In the genomic region with DNA sequence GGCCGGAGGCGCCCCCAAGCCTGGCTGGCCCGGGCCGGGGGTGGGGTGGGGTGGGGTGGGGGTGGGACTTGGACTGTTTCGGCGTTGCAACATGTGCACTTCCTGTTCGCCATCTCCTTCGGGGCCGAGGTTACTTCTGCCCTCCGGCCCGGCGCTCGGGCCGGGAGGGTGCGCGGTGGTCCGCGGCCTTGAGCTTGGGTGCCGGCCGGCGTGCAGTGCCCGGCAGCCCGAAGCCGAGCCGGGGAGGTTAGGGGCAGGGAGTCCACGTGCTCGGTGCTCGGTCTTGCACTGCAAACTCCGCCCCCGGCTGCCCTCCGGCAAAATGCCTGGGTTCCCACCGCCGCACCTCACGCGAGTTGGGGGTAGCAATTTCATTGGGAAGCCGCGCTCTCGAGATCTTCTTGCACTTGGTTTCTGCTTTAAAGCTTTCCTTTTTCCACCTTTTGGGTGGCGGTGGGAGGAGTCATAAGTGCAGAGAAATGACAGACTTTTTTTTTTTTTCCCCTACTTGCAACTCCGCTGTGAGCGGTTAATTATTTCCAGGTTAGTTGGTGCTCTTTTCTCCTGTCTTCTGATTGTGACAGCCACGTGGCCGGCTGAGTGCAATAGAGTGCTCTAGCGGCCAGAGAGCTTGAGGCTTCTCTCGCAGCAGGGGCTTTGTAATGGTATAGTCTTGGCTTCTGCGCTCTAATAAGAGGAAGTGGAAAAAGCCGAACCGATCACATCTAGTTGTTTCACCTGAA, we compare ENCODE assay signal across 8 mouse cellular contexts. TPM values are rescaled to one million over a fixed set of nuclear protein-coding genes. Genes with fewer than 3 reads are reported as not detected.
DNase-seq lines count a peak whose midpoint lies in the region; ATAC-seq and TF ChIP-seq lines count a peak whose summit lies in the region.

No protein-coding gene starts in this region.

- WGBS in forebrain, embryonic 14.5 days, result under 1% methylated on average over 44 of the region's 48 CpGs
- under 1% methylated on average over 41 of the region's 48 CpGs for WGBS in lung, embryonic 14.5 days

- peak; percentile 87 for DNase-seq in ES-CJ7 (ENCODE audit: low read depth, low spot score)
- peak; percentile 82 for DNase-seq in forebrain, embryonic 14.5 days (ENCODE audit: low spot score)
- DNase-seq in heart, postnatal 25 days (ENCODE audit: low spot score), result peak; percentile 27
- peak; percentile 28 to 53 for DNase-seq in layer of hippocampus, adult 18-20 months (ENCODE audit: low spot score in 2 of 2)
- DNase-seq in lung, embryonic 14.5 days, result peak; percentile 81
- peak; percentile 39 for DNase-seq in ovary, postnatal 10 days (ENCODE audit: low spot score)
- DNase-seq in thymus, postnatal 0 days (ENCODE audit: low spot score), result peak; percentile 64

- H3K9ac ChIP-seq in forebrain, embryonic 14.5 days (ENCODE audit: low read length), result peak overlapping the region; percentile 87
- peak overlapping the region; percentile 89 for H3K9ac ChIP-seq in lung, embryonic 14.5 days

- H3K27ac ChIP-seq in forebrain, embryonic 14.5 days (ENCODE audit: low read depth, low read length), result peak overlapping the region; percentile 92
- H3K27ac ChIP-seq in lung, embryonic 14.5 days (ENCODE audit: low read depth), result peak overlapping the region; percentile 93

- TF ChIP-seq CTCF in lung, embryonic 14.5 days (IDR thresholded peaks at IDR 0.05; ENCODE audit: low read depth), result no peak

- H3K4me3 ChIP-seq in forebrain, embryonic 14.5 days (ENCODE audit: low read depth, low read length), result peak overlapping the region; percentile 87
- H3K4me3 ChIP-seq in lung, embryonic 14.5 days (ENCODE audit: low read depth, low read length), result peak overlapping the region; percentile 97

- H3K9me3 ChIP-seq in forebrain, embryonic 14.5 days (replicated peaks; ENCODE audit: control insufficient read depth, low read length), result no peaks in the 10 kb centered on the region
- H3K9me3 ChIP-seq in lung, embryonic 14.5 days (ENCODE audit: low read depth, low read length), result no peaks in the 10 kb centered on the region; the same call in 1 of the 2 replicates

- intact Hi-C loops in heart, postnatal 25 days (cut with DNase I), result loop anchor here (5.0 to 10.0 kb wide), 3 partner anchors 71 to 377 kb away; a partner anchor contains a TSS

- peak; percentile 50; the same call in 1 of the 2 replicates for ATAC-seq in cerebellum, adult (ENCODE audit: insufficient number of reproducible peaks, low FRiP score, low TSS enrichment)
- peak; percentile 46 for ATAC-seq in forebrain, embryonic 14.5 days
- peak; percentile 52 for ATAC-seq in lung, embryonic 14.5 days (ENCODE audit: insufficient read depth)

- no peaks in the 10 kb centered on the region for H3K36me3 ChIP-seq in forebrain, embryonic 14.5 days (ENCODE audit: control insufficient read depth, insufficient read depth, low read length)
- no peaks in the 10 kb centered on the region for H3K36me3 ChIP-seq in lung, embryonic 14.5 days (ENCODE audit: insufficient read depth)

- peaks cover 4% of the 10 kb centered on the region; the same call in 1 of the 2 replicates for H3K4me1 ChIP-seq in forebrain, embryonic 14.5 days (ENCODE audit: control insufficient read depth, insufficient read depth, low read length)
- H3K4me1 ChIP-seq in lung, embryonic 14.5 days (ENCODE audit: insufficient read depth), result no peaks in the 10 kb centered on the region

- H3K27me3 ChIP-seq in forebrain, embryonic 14.5 days (replicated peaks; ENCODE audit: control insufficient read depth, insufficient read depth, low read length), result no peaks in the 10 kb centered on the region
- no peaks in the 10 kb centered on the region for H3K27me3 ChIP-seq in lung, embryonic 14.5 days (ENCODE audit: insufficient read depth, low read length)

- peak overlapping the region; percentile 62 for H3K4me2 ChIP-seq in forebrain, embryonic 14.5 days (ENCODE audit: low read length)
- H3K4me2 ChIP-seq in lung, embryonic 14.5 days, result peak overlapping the region; percentile 64

RNA-seq across cellular contexts. Expression of a gene that starts 1.1 kb away (rescaled TPM):
- polyA plus RNA-seq in forebrain, embryonic 14.5 days (2014; fragmentation: Nextera tagmentation; extraction: Ambion mirVana), result 7.0 and 7.4 TPM in 2 replicates
- 10 to 100 TPM in 1 of 2 experiments, 1 to 10 TPM in 1; 9.3 to 10.2 TPM for total RNA-seq in heart, postnatal 25 days (2021)
- total RNA-seq in layer of hippocampus, adult 18-20 months (2021), result 10 to 100 TPM; 25.1 to 27.1 TPM
- 15.1 and 15.3 TPM in 2 replicates for polyA plus RNA-seq in lung, embryonic 14.5 days (2014; fragmentation: Nextera tagmentation; extraction: Ambion mirVana)
- polyA plus RNA-seq in thymus, postnatal 0 days (2015; fragmentation: Nextera tagmentation; extraction: Ambion mirVana), result 16.1 and 19.4 TPM in 2 replicates

Comparison
In these comparisons a context has a peak if more than half of its experiments do, and no peak if none do; other contexts are left out.
1. Peak in every context shown above with its lines: DNase-seq, ATAC-seq, H3K4me3 ChIP-seq and H3K27ac ChIP-seq.
2. DNase-seq: peak in every context shown above with its lines; median percentile 87 in ES-CJ7; 82 in forebrain, embryonic 14.5 days; 81 in lung, embryonic 14.5 days; 64 in thymus, postnatal 0 days; 40 in layer of hippocampus, adult 18-20 months; 39 in ovary, postnatal 10 days; 27 in heart, postnatal 25 days.